Mouse (Mus musculus) embryonic facial prominence, embryonic 13.5 days (tissue): Measurements from ENCODE around the gene Pmvk. TPM values are rescaled to one million over a fixed set of nuclear protein-coding genes. Genes with fewer than 3 reads are reported as not detected.

ENCODE experiments used
- ATAC-seq: fragments of 200-750 bp; cut with Nextera tagmentation; 2 replicates; pipeline ENCODE4 v1.8.0; 2017; ENCODE audit warnings: low read depth; ENCODE audit not compliant: insufficient number of reproducible peaks, insufficient read depth, low FRiP score, low TSS enrichment
- H3K27ac ChIP-seq: fragments of 300-500 bp; sonication (generic); 2 replicates; pipeline ENCODE4 v1.5.1; 2015; ENCODE audit warnings: moderate library complexity, mild to moderate bottlenecking, inconsistent platforms
- H3K27me3 ChIP-seq: fragments of 300-500 bp; sonication (generic); 2 replicates; pipeline ENCODE4 v1.6.1; 2015; ENCODE audit warnings: mild to moderate bottlenecking, inconsistent platforms
- H3K36me3 ChIP-seq: fragments of 300-500 bp; sonication (generic); 2 replicates; pipeline ENCODE4 v1.6.1; 2015; ENCODE audit warnings: mild to moderate bottlenecking, inconsistent platforms
- H3K4me1 ChIP-seq: fragments of 300-500 bp; sonication (generic); 2 replicates; pipeline ENCODE4 v1.6.1; 2015; ENCODE audit warnings: inconsistent platforms
- H3K4me2 ChIP-seq: fragments of 300-500 bp; sonication (generic); 2 replicates; pipeline ENCODE4 v1.6.1; 2015; ENCODE audit warnings: moderate library complexity, mild to moderate bottlenecking, inconsistent platforms
- H3K4me3 ChIP-seq: fragments of 300-500 bp; sonication (generic); 2 replicates; pipeline ENCODE4 v1.5.1; 2015; ENCODE audit warnings: mild to moderate bottlenecking, inconsistent platforms
- H3K9ac ChIP-seq: fragments of 300-500 bp; sonication (generic); 2 replicates; pipeline ENCODE4 v1.6.1; 2015; ENCODE audit warnings: mild to moderate bottlenecking, inconsistent platforms
- H3K9me3 ChIP-seq: fragments of 300-500 bp; sonication (generic); 2 replicates; pipeline ENCODE4 v1.6.1; 2016; ENCODE audit warnings: inconsistent platforms
- WGBS: fragments of 180-500 bp; shearing (Covaris S2); methylation state at CpG from one replicate; pipeline ENCODE4 v1.1.7; 2015; ENCODE audit warnings: mixed read lengths; 5-methylcytosine and 5-hydroxymethylcytosine counted together
- polyA plus RNA-seq: library from polyadenylated mRNA; unstranded; fragments of >200 nt; fragmentation: Nextera tagmentation; extraction: Ambion mirVana; gene quantifications from 2 replicates; pipeline ENCODE4 v1.2.1, GENCODE M21; 2015

The Pmvk gene
- polyA plus RNA-seq, 1 experiment from 2014 or later = 57.5 TPM

DNA sequence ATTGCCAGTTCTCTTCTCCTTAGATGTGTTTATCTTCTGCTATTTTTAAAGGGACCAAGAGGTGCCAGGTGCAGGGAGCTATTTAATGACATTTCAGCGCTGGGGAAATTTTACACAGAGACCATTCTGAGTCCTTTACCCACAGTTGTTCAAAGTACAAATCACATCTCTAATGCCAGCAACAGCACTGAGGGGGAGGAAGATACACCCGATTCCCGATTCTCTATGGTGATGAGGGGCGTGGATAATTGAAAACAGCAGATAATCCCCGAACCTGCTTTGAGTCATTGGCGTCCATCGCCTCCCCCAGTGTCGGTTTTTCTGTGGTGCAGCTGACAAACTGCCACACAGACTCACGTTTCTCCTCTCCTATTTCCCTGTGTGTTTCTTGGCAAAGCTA lies 53.7 kb downstream of the Pmvk start:
- H3K4me2 ChIP-seq = peak overlapping the region; percentile 39
- peaks cover 36% of the 10 kb centered on the region for H3K27me3 ChIP-seq
- H3K27ac ChIP-seq = no peak overlapping the region
- WGBS = 9% methylated on average over 9 of the region's 9 CpGs
- H3K4me1 ChIP-seq = peaks cover 26% of the 10 kb centered on the region
- H3K9me3 ChIP-seq = no peaks in the 10 kb centered on the region
- no peaks in the 10 kb centered on the region for H3K36me3 ChIP-seq
- ATAC-seq = no peak
- H3K9ac ChIP-seq = 0 out of 2 replicates have a peak overlapping the region, but pooled peaks have one; percentile 36
- H3K4me3 ChIP-seq = no peak overlapping the region

DNA sequence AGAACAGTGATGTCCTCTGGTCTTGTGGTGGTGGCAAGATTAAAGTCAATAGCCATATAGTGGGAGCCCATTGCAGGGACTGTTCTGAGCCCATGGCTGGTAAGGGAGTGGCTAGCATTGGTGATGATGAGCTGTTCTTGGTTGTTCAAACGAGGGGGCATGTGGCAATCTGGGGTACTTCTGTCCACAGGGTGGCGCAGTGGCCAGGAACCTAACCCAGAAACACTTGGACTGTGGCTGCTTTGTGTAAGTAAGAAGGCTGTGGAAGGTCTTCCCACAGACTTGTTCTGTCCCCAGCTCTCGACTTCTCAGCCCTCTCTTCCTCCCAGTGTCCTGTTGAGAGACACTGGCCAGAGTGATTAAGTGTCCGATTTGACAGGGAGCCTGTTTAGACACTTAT lies 56.6 kb downstream of the Pmvk start:
- no peak overlapping the region for H3K27ac ChIP-seq
- 14% methylated on average over 4 of the region's 4 CpGs for WGBS
- ATAC-seq = no peak
- peaks cover 36% of the 10 kb centered on the region for H3K27me3 ChIP-seq
- no peaks in the 10 kb centered on the region for H3K36me3 ChIP-seq
- no peaks in the 10 kb centered on the region for H3K9me3 ChIP-seq
- no peak overlapping the region for H3K9ac ChIP-seq
- peaks cover 26% of the 10 kb centered on the region for H3K4me1 ChIP-seq
- peak overlapping the region; percentile 37 for H3K4me2 ChIP-seq
- no peak overlapping the region for H3K4me3 ChIP-seq

DNA sequence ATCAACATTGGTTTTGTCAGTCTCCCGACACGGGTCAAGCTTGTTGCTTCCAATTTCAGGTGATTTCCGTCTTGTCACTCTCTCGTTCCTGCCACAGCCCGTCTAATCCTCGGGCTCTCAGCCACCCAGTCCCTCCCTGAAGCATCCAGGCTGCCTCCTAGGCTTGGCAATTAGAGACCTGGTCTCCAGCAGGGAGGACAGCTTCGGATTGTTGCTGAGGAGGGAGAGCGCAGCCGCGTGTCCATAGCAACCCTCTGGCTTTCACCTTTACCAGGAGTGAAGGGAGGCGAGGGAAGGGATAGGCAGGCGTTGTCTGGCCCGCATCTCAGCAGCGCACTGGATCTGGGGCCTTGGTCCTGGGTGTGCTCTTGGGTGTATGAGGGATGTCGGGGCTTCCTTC lies 57.1 kb downstream of the Pmvk start:
- ATAC-seq = no peak
- no peaks in the 10 kb centered on the region for H3K36me3 ChIP-seq
- H3K27me3 ChIP-seq = peaks cover 34% of the 10 kb centered on the region
- no peak overlapping the region for H3K27ac ChIP-seq
- no peak overlapping the region for H3K9ac ChIP-seq
- H3K9me3 ChIP-seq = peaks cover 1% of the 10 kb centered on the region; the same call in 1 of the 2 replicates
- H3K4me2 ChIP-seq = peak overlapping the region; percentile 37
- H3K4me1 ChIP-seq = peaks cover 26% of the 10 kb centered on the region
- no peak overlapping the region for H3K4me3 ChIP-seq
- 12% methylated on average over 15 of the region's 15 CpGs for WGBS

DNA sequence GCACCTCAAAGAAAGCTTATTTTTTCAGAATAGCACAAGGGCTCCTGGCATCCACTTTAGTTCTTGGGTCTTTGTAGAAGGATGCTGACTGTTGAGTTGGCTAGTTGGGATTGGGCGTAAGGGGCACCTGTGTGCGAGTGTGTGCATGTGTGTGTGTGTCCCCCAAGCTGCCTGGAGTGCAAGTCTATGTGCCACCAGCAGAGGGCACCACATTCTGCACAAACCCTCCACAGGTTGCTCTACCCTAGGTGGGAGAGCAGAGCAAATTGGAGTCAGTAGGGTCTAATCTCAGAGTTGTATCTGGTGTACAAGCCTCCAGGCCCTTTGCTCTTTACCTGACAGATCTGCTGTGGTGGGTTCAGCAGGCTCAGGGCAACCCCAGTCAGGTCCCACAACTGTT lies 57.9 kb downstream of the Pmvk start:
- Histone ChIP-seq H3K27me3 (peaks cover 29% of the 10 kb centered on the region), H3K4me3 (no peak overlapping the region), H3K4me2 (no peak overlapping the region), H3K36me3 (no peaks in the 10 kb centered on the region), H3K4me1 (peaks cover 24% of the 10 kb centered on the region), H3K27ac (no peak overlapping the region), H3K9ac (no peak overlapping the region), H3K9me3 (peaks cover 5% of the 10 kb centered on the region; the same call in 1 of the 2 replicates)
- 79% methylated on average over 2 of the region's 2 CpGs for WGBS
- ATAC-seq = no peak

DNA sequence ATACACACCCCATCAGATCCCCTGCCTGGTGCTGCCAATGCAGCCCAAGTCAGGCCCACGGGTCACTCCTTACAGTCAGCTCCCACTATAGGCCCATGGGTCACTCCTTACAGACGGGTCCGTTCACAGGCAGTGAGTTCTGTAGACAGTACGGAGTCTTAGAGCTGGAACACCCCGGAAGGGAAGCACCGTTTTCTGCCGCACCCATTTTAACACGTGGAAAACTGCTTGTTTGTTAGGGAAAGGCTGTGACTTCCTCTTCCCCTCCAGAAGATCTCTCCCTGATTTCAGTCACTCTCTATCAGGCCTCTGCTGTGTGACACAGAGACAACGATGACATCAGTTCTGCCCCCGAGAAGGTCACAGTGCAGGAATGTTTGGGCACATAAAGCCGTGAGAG lies 61.1 kb downstream of the Pmvk start:
- H3K27me3 ChIP-seq = peaks cover 29% of the 10 kb centered on the region
- ATAC-seq = no peak
- no peak overlapping the region for H3K27ac ChIP-seq
- no peak overlapping the region for H3K4me2 ChIP-seq
- H3K9me3 ChIP-seq = peaks cover 5% of the 10 kb centered on the region; the same call in 1 of the 2 replicates
- 0 out of 2 replicates have a peak overlapping the region, but pooled peaks have one; percentile 21 for H3K9ac ChIP-seq
- no peak overlapping the region for H3K4me3 ChIP-seq
- H3K4me1 ChIP-seq = peaks cover 15% of the 10 kb centered on the region
- H3K36me3 ChIP-seq = no peaks in the 10 kb centered on the region
- WGBS = 71% methylated on average over 11 of the region's 11 CpGs

DNA sequence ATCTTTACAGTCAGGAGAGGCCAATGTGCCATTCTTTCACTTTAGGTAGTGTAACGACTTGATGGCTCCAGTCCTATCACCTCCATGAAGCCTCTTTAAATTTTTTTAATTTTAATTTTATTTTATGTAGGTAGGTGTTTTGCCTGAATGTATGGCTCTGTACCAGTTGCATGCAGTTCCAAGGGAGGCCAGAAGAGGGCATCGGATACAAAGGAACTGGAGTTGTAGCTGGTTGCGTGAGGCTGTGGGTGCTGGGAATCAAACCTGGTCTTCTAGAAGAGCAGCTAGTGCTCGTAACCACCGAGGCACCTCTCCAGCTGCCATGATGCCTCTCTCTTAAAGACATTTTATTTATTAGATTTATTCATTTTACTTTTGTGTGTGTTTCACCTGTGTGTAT lies 62.0 kb downstream of the Pmvk start:
- Histone ChIP-seq H3K9ac (no peak overlapping the region), H3K4me2 (no peak overlapping the region), H3K9me3 (peaks cover 5% of the 10 kb centered on the region; the same call in 1 of the 2 replicates), H3K36me3 (no peaks in the 10 kb centered on the region), H3K4me1 (peaks cover 22% of the 10 kb centered on the region), H3K27me3 (peaks cover 25% of the 10 kb centered on the region), H3K4me3 (no peak overlapping the region), H3K27ac (no peak overlapping the region)
- ATAC-seq = no peak
- 90% methylated on average over 5 of the region's 5 CpGs for WGBS

Other genes starting within 250 kb of the Pmvk start
- 42.0 and 48.1 TPM in 2 replicates for gene Thbs3, start 239.4 kb upstream of the Pmvk start, polyA plus RNA-seq
- gene Mtx1, start 227.5 kb upstream of the Pmvk start, polyA plus RNA-seq = 182 and 212 TPM in 2 replicates
- 1.5 and 1.6 TPM in 2 replicates for gene Muc1, start 225.5 kb upstream of the Pmvk start, polyA plus RNA-seq
- 300 and 361 TPM in 2 replicates for gene Krtcap2, start 208.6 kb upstream of the Pmvk start, polyA plus RNA-seq
- 7.0 and 9.7 TPM in 2 replicates for gene Trim46, start 208.2 kb upstream of the Pmvk start, polyA plus RNA-seq
- gene Dpm3, start 195.2 kb upstream of the Pmvk start, polyA plus RNA-seq = 120 and 147 TPM in 2 replicates
- 67.4 and 68.6 TPM in 2 replicates for gene Slc50a1, start 184.0 kb upstream of the Pmvk start, polyA plus RNA-seq
- 40.7 and 43.1 TPM in 2 replicates for gene Efna1, start 173.4 kb upstream of the Pmvk start, polyA plus RNA-seq
- 22.6 and 26.6 TPM in 2 replicates for gene Efna3, start 131.6 kb upstream of the Pmvk start, polyA plus RNA-seq
- 46.5 and 50.1 TPM in 2 replicates for gene Efna4, start 116.5 kb upstream of the Pmvk start, polyA plus RNA-seq
- gene Adam15, start 104.5 kb upstream of the Pmvk start, polyA plus RNA-seq = 50.8 and 52.6 TPM in 2 replicates
- gene Dcst2, start 92.6 kb upstream of the Pmvk start, polyA plus RNA-seq = 0.18 and 0.38 TPM in 2 replicates
- 0.44 and 0.85 TPM in 2 replicates for gene Dcst1, start 89.3 kb upstream of the Pmvk start, polyA plus RNA-seq
- 1.7 and 2.1 TPM in 2 replicates for gene Zbtb7b, start 59.8 kb upstream of the Pmvk start, polyA plus RNA-seq
- gene Lenep, start 51.7 kb upstream of the Pmvk start, polyA plus RNA-seq = not detected in 2 replicates
- 29.4 and 29.5 TPM in 2 replicates for gene Flad1, start 42.7 kb upstream of the Pmvk start, polyA plus RNA-seq
- gene Cks1b, start 36.2 kb upstream of the Pmvk start, polyA plus RNA-seq = 513 and 525 TPM in 2 replicates
- gene Shc1, start 36.1 kb upstream of the Pmvk start, polyA plus RNA-seq = 91.4 and 93.3 TPM in 2 replicates
- gene Pygo2, start 24.3 kb upstream of the Pmvk start, polyA plus RNA-seq = 47.8 and 50.5 TPM in 2 replicates
- 25.2 and 27.7 TPM in 2 replicates for gene Pbxip1, start 17.8 kb upstream of the Pmvk start, polyA plus RNA-seq
- gene Kcnn3, start 65.6 kb downstream of the Pmvk start, polyA plus RNA-seq = 1.5 and 1.7 TPM in 2 replicates